Mouse (Mus musculus): ENCODE measurements at regions not wholly inside any gene's neighbourhood (a gene's known extent, or its start where the extent isn't known, plus 50 kb on each side); places are given as distances from the start of the nearest gene placed in this dataset.

GRCm38 (mm10) chr5:111590619-111591081 is 143.1 kb upstream of the Gm26897 start:
- no peak for TF ChIP-seq CTCF (IDR thresholded peaks at IDR 0.05; ENCODE audit: low read depth)
- no peaks in the 10 kb centered on the region for H3K4me1 ChIP-seq (replicated peaks; ENCODE audit: insufficient read depth, low read length)
- H3K36me3 ChIP-seq (ENCODE audit: insufficient read depth, low read length): no peaks in the 10 kb centered on the region
- no peak overlapping the region for H3K4me3 ChIP-seq (replicated peaks; ENCODE audit: low read depth, low read length)
- DNase-seq (ENCODE audit: low spot score): peak; percentile 50
- no peak; the same call in 1 of the 2 replicates for ATAC-seq (replicated peaks; ENCODE audit: low FRiP score, low read depth)
- H3K9ac ChIP-seq (ENCODE audit: low read depth, low read length): no peak overlapping the region
- no peaks in the 10 kb centered on the region for H3K27me3 ChIP-seq (ENCODE audit: insufficient read depth, low read length)
- no peak overlapping the region for H3K4me2 ChIP-seq (ENCODE audit: low read length)
- 12% methylated on average over 4 of the region's 4 CpGs for WGBS
- no peak overlapping the region for H3K27ac ChIP-seq
- H3K9me3 ChIP-seq (replicated peaks; ENCODE audit: low read length): no peaks in the 10 kb centered on the region

GRCm38 (mm10) chr5:111592807-111593206 is 140.9 kb upstream of the Gm26897 start:
- no peaks in the 10 kb centered on the region for H3K4me1 ChIP-seq (replicated peaks; ENCODE audit: insufficient read depth, low read length)
- no peaks in the 10 kb centered on the region for H3K36me3 ChIP-seq (ENCODE audit: insufficient read depth, low read length)
- DNase-seq (ENCODE audit: low spot score) (no peak), ATAC-seq (replicated peaks; ENCODE audit: low FRiP score, low read depth) (no peak)
- no peak overlapping the region for H3K4me2 ChIP-seq (ENCODE audit: low read length)
- no peaks in the 10 kb centered on the region for H3K9me3 ChIP-seq (replicated peaks; ENCODE audit: low read length)
- H3K4me3 ChIP-seq (replicated peaks; ENCODE audit: low read depth, low read length): no peak overlapping the region
- no peaks in the 10 kb centered on the region for H3K27me3 ChIP-seq (ENCODE audit: insufficient read depth, low read length)
- no peak overlapping the region for H3K27ac ChIP-seq
- no peak for TF ChIP-seq CTCF (IDR thresholded peaks at IDR 0.05; ENCODE audit: low read depth)
- 64% methylated on average over 4 of the region's 4 CpGs for WGBS
- H3K9ac ChIP-seq (ENCODE audit: low read depth, low read length): no peak overlapping the region

GRCm38 (mm10) chr5:111594111-111594510 is 139.6 kb upstream of the Gm26897 start:
- H3K9ac ChIP-seq (ENCODE audit: low read depth, low read length): no peak overlapping the region
- TF ChIP-seq CTCF (IDR thresholded peaks at IDR 0.05; ENCODE audit: low read depth): no peak
- no peak overlapping the region for H3K4me3 ChIP-seq (replicated peaks; ENCODE audit: low read depth, low read length)
- no peaks in the 10 kb centered on the region for H3K36me3 ChIP-seq (ENCODE audit: insufficient read depth, low read length)
- no peaks in the 10 kb centered on the region for H3K9me3 ChIP-seq (replicated peaks; ENCODE audit: low read length)
- ATAC-seq (replicated peaks; ENCODE audit: low FRiP score, low read depth) (no peak), DNase-seq (ENCODE audit: low spot score) (peak; percentile 35)
- no peaks in the 10 kb centered on the region for H3K27me3 ChIP-seq (ENCODE audit: insufficient read depth, low read length)
- H3K27ac ChIP-seq: no peak overlapping the region
- WGBS: 63% methylated on average over 5 of the region's 5 CpGs
- no peak overlapping the region for H3K4me2 ChIP-seq (ENCODE audit: low read length)
- H3K4me1 ChIP-seq (replicated peaks; ENCODE audit: insufficient read depth, low read length): no peaks in the 10 kb centered on the region

- no peak overlapping the region for H3K4me2 ChIP-seq (ENCODE audit: low read length)
- H3K9me3 ChIP-seq (replicated peaks; ENCODE audit: low read length): no peaks in the 10 kb centered on the region
- no peak for ATAC-seq (replicated peaks; ENCODE audit: low FRiP score, low read depth)
- no peaks in the 10 kb centered on the region for H3K4me1 ChIP-seq (replicated peaks; ENCODE audit: insufficient read depth, low read length)
- no peak for TF ChIP-seq CTCF (IDR thresholded peaks at IDR 0.05; ENCODE audit: low read depth)
- 66% methylated on average over 12 of the region's 12 CpGs for WGBS
- H3K36me3 ChIP-seq (ENCODE audit: insufficient read depth, low read length): no peaks in the 10 kb centered on the region
- no peak overlapping the region for H3K9ac ChIP-seq (ENCODE audit: low read depth, low read length)
- no peak overlapping the region for H3K27ac ChIP-seq
- no peak overlapping the region for H3K4me3 ChIP-seq (replicated peaks; ENCODE audit: low read depth, low read length)
- no peaks in the 10 kb centered on the region for H3K27me3 ChIP-seq (ENCODE audit: insufficient read depth, low read length)
- DNase-seq (ENCODE audit: low spot score): no peak
Measured at GRCm38 (mm10) chr5:111595438-111595837, 138.3 kb upstream of the Gm26897 start.

- H3K4me3 ChIP-seq (replicated peaks; ENCODE audit: low read depth, low read length): no peak overlapping the region
- no peak overlapping the region for H3K9ac ChIP-seq (ENCODE audit: low read depth, low read length)
- no peaks in the 10 kb centered on the region for H3K9me3 ChIP-seq (replicated peaks; ENCODE audit: low read length)
- ATAC-seq (replicated peaks; ENCODE audit: low FRiP score, low read depth): no peak
- no peak overlapping the region for H3K4me2 ChIP-seq (ENCODE audit: low read length)
- no peaks in the 10 kb centered on the region for H3K36me3 ChIP-seq (ENCODE audit: insufficient read depth, low read length)
- DNase-seq (ENCODE audit: low spot score): peak; percentile 59
- H3K27ac ChIP-seq: no peak overlapping the region
- H3K4me1 ChIP-seq (replicated peaks; ENCODE audit: insufficient read depth, low read length): no peaks in the 10 kb centered on the region
- 43% methylated on average over 2 of the region's 2 CpGs for WGBS
- no peak for TF ChIP-seq CTCF (IDR thresholded peaks at IDR 0.05; ENCODE audit: low read depth)
- H3K27me3 ChIP-seq (ENCODE audit: insufficient read depth, low read length): no peaks in the 10 kb centered on the region
Measured at GRCm38 (mm10) chr5:111597733-111598132, 136.0 kb upstream of the Gm26897 start.

GRCm38 (mm10) chr5:111601711-111602521 is 131.8 kb upstream of the Gm26897 start:
- H3K27ac ChIP-seq: no peak overlapping the region
- 73% methylated on average over 22 of the region's 26 CpGs for WGBS
- no peak for ATAC-seq (replicated peaks; ENCODE audit: low FRiP score, low read depth)

More at GRCm38 (mm10) chr5:111601711-111602521, 131.8 kb upstream of the Gm26897 start:
- Histone ChIP-seq H3K27me3 (ENCODE audit: insufficient read depth, low read length) (no peaks in the 10 kb centered on the region), H3K4me3 (replicated peaks; ENCODE audit: low read depth, low read length) (no peak overlapping the region), H3K9ac (ENCODE audit: low read depth, low read length) (no peak overlapping the region), H3K36me3 (ENCODE audit: insufficient read depth, low read length) (no peaks in the 10 kb centered on the region), H3K9me3 (replicated peaks; ENCODE audit: low read length) (no peaks in the 10 kb centered on the region), H3K4me2 (ENCODE audit: low read length) (no peak overlapping the region), H3K4me1 (replicated peaks; ENCODE audit: insufficient read depth, low read length) (no peaks in the 10 kb centered on the region)
- peak; percentile 41 for DNase-seq (ENCODE audit: low spot score)
- no peak for TF ChIP-seq CTCF (IDR thresholded peaks at IDR 0.05; ENCODE audit: low read depth)
